Mouse (Mus musculus) WW6 (cell line): Measurements from ENCODE around the gene Gm9507.
"Not testable (repeated sequence)": the region's sequence is repeated elsewhere in the genome, so short reads cannot be mapped to it uniquely, and the experiment has no call there.

Source experiments
- DNase-seq: peaks from one replicate; pipeline ENCODE4 v3.0.0-alpha.2; 2013; ENCODE audit warnings: low read depth, low spot score

Gene Gm9507

DNA sequence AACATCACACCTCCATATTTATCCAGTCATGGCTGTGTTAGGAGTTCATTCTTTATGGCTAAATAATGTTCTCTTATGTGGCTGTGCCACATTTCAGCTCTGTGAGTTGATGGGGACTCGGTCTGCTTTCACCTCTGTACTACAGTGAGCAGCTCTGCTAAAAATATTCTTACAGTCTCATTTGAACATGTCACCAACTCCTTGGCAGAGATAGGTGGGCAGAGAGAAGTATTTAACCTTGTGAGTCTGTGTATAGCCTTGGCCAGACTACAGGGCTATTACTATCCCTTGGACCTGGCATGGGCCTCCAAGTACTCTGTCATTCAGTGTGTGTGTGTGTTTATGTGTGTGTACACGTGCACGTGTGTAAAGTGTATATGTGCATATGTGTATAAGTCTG, 39.5 kb downstream of the Gm9507 start:
- not testable (repeated sequence) for DNase-seq

GRCm38 (mm10) chr10:77771225-77771624, 40.4 kb downstream of the Gm9507 start, which contains the start of gene Gm3238:
Gm3238 (minus strand) TSS chr10:77771325.
- not testable (repeated sequence) for DNase-seq

- DNase-seq, result no peak
Measured at GRCm38 (mm10) chr10:77769727-77770126, 41.9 kb downstream of the Gm9507 start.
